Mouse (Mus musculus) erythroblast, adult 5-6 weeks (primary cell): ENCODE data around the gene Scyl1. TPM values are rescaled to one million over a fixed set of nuclear protein-coding genes. Genes with fewer than 3 reads are reported as not detected.
"Not testable (repeated sequence)": the region's sequence is repeated elsewhere in the genome, so short reads cannot be mapped to it uniquely, and the experiment has no call there.

ENCODE experiments used
- ATAC-seq: replicated peaks from 2 replicates; pipeline ENCODE4 v1.8.0; 2016; ENCODE audit warnings: moderate number of reproducible peaks, mild to moderate bottlenecking, moderate TSS enrichment, inconsistent platforms; ENCODE audit not compliant: poor library complexity, low FRiP score, severe bottlenecking
- total RNA-seq, 2 experiments: library from RNA; stranded (forward) in 1 of 2; stranded (reverse) in 1 of 2; fragments of 150-400 nt in 1 of 2; fragments of 200-764, 138-1000 nt in 1 of 2; gene quantifications; 2 replicates each; pipeline versions ENCODE4 v1.2.3 to v1.2.4; 2015 to 2017; ENCODE audit warnings: low replicate concordance in 2 of 2

The Scyl1 gene
- total RNA-seq (2015; ENCODE audit: low replicate concordance) (8.2 and 12.9 TPM in 2 replicates), total RNA-seq (2017; ENCODE audit: low replicate concordance) (9.1 and 11.9 TPM in 2 replicates)

DNA sequence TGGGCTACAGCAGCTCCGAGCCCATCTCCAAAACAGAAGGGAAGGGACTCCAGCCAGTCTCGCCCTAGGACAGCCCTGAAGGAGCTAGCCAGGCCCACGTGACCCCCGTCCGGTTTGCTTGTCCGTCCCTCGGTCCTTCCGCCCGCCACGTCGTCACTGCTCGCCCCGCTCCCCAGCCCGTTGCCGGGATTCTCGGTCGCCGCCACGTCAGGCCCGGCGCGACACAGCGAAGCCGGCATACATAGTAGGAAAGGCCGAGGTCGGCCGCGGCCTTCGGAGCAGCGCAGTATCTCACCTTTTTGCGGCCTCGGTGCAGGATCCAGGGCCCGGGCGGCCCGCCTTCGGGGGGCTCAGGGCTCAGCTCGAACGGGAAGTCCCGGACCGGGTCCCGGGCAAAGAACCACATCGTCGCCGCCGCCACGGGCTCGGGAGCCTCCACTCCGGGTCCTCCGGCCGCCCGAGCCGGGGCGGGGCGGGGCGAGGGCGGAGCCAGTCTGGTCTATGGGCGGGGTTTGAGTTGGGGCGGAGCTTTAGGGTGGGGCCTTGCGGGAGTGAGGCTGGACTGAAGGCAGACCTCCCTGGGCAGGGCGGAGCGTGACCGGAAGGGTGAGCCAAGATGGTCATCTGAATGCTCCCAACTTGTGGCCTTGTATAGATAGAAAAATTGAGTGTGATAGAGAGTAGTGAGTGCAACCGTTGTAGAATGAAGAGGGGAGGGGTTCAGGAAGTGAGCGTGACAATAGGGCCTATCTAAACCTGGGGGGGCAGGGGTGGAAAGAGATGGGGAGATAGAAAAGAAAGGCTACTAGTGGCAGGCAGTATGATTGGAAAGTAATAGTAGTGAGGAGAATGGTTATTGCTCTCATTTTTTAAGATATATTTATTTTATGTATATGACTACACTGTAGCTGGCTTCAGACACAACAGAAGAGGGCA is at the start of gene Scyl1:
Gene Scyl1 (minus strand): TSS at position 495 of the 936 bp plus-strand sequence.
- peak; percentile 92 for ATAC-seq

DNA sequence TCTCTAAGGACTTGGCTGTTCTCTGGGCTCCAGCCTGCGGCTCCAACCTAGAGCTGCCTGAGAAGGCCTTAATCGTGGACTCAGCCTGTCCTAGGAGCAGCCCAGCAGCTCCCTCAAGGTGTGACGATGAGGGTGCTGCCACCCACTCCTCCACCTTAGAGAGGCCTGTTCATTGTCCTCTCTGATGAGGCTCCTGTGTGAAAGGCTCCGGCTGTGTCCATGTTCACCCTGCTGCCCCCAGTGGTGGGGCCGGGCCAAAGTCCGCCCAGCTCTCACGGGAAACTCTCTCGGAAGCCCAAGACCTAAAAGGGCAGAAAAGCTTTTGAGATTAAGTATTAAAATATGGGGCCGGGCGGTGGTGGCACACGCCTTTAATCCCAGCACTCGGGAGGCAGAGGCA is 48.3 kb upstream of the Scyl1 start:
- ATAC-seq = no peak

DNA sequence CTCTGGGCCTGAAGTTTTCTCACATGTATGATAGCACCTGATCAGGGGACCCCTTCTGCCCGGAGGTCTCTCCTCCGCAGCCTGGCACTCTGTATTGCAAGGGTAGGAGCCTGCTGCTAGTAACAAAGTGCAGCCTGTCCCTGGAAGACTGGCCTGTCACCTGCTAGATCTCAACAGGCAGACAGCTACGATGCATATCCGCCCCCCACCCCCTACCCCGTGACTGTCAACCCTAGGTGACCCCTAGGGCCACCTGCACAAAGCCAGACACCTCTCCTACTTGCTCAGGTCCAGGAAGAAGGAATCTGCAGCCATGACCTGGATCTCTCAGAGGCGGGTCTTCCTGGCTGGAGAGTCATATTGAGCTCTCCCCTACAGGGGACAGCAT is 47.4 kb upstream of the Scyl1 start:
- no peak for ATAC-seq

DNA sequence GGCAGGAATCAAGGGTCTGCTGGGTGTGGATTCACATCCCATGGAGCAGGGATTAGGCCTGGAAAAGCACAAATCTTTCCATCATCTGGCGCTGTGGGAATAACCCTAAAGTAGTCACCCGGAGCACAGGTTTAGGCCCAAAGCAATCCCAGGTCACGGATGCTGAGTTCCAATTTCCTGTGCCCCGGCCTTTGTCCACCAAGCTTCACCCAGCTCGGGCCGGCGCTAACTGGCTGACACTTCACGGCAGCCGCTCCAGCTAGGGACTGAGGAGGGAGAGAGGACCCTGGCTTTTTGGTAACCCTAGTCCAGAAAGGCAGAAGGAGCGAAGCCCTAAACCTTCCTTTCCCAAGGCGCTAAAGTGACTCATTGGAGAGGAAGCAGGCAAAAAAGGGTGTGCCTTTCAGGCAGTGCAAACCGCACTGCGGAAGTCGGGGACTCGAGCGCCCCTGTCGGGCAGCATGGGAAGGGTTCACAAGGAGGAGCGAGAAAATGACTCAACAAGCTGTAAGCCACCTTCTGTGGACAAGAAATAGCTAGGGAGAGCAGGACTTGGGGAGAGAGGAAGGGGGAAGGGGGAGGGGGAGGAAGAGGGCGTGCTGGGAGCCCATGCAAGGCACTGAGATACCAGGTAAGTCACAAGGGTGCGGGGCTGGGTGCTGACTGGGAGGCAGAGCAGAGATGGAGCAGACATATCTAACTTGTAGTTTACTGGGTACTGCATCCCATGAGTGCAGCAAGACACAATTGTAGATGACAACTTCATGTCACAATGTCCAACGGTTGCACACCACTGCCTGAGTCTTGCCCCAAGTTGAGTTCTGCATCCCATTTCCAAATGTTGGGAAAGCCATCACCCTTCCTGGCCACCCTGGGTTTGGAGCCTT is 46.7 kb upstream of the Scyl1 start:
- ATAC-seq = peak; percentile 94

DNA sequence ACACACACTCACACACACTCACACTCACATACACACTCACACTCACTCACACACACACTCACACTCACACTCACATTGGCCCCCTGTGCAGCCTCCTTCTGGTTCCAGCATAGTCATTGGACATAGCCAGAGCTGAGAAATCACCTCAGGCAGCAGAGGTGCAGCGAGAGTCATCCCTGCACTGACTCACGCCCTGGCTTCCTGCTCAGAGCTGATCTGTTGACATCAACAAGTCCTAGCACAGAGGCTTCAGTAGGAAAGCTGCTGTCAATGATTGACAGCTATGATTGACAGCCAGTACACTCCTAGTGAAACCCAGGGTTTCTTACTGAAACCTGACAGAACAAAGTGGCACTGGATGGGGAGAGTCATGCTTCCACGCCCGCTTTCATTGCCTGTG is 44.7 kb upstream of the Scyl1 start:
- ATAC-seq = 0 out of 2 replicates have a peak, but pooled peaks have one; percentile 14

DNA sequence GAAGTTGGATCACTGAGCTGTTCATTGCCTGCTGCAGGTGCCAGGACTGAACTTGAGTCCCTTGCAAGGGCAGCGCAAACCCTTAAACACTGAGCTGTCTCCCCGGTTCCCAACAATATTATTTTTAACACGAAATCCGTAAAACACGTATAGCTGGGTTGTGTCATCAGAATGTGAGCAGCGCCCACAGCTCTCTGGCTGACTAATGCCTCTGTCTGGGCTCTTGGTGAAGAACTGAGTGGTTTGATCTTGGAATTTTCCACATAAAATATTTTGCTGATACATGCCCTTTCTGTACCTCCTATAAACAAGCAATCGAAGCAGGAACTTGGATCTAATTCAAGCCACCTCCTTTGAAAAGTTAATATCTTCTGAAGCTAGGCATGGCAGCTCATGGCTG is 43.8 kb upstream of the Scyl1 start:
- ATAC-seq = no peak

DNA sequence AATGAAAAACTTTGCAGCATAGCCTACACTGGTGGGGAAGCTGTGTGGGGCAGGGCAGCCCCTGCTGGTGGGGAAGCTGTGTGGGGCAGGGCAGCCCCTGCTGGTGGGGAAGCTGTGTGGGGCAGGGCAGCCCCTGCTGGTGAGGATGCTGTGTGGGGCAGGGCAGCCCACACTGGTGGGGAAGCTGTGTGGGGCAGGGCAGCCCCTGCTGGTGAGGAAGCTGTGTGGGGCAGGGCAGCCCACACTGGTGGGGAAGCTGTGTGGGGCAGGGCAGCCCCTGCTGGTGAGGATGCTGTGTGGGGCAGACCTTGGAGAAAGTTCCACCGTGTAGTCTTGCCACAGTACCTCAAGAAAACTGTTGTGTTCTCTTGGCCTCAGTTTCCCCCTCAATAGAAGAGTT is 42.8 kb upstream of the Scyl1 start:
- not testable (repeated sequence) for ATAC-seq

DNA sequence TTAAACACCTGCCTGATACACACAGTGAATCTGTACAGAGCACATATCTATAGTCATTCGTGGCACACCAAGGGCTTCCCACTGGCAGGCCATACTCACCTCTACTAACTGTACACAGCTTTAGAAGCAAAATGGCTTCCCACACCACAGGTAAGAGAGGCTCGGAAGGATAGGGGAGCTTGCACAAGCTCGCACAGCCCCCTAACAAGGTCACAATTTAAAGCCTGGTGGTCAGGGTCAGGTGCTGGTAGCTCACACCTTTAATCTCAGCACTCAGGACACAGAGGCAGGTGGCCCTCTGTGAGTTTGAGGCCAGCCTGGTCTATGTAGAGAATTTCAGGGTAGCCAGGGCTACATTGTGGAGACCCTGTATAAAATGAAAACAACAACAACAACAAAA is 42.3 kb upstream of the Scyl1 start:
- ATAC-seq = no peak

DNA sequence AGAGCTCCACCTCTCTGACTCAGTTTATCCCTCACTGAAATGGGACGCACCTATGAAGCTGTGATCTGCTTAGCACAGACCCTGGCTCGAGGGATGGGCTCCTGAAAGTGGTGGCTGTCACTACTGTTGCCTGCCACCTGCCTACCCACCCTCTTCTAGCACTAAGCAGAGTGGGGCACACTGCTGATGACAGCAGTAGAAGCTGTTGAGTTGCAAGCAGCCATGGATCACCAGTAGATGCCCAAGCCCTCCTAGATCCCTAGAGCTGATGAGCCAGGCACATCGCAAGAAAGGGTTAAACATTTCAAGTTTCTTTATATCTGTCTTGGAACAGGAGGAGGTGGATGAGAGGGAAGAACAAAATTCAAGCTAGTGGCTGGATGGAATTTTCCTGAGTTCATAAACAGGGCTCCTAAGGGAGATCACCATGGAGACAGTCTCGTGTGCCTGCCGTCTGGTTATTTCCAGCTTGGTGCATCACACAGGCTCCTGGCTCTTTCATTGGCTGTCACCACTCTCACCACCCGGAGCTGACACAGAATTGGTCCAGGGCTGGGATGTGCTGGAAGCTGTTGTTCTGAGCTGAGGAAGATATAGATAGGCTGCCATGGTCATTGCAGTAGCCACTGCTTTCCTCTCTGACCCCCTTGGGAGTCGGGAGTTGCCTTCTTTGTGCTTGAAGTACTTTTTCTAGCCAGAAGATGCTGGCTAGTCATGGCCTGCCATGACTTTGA is 40.7 kb upstream of the Scyl1 start:
- ATAC-seq = no peak

DNA sequence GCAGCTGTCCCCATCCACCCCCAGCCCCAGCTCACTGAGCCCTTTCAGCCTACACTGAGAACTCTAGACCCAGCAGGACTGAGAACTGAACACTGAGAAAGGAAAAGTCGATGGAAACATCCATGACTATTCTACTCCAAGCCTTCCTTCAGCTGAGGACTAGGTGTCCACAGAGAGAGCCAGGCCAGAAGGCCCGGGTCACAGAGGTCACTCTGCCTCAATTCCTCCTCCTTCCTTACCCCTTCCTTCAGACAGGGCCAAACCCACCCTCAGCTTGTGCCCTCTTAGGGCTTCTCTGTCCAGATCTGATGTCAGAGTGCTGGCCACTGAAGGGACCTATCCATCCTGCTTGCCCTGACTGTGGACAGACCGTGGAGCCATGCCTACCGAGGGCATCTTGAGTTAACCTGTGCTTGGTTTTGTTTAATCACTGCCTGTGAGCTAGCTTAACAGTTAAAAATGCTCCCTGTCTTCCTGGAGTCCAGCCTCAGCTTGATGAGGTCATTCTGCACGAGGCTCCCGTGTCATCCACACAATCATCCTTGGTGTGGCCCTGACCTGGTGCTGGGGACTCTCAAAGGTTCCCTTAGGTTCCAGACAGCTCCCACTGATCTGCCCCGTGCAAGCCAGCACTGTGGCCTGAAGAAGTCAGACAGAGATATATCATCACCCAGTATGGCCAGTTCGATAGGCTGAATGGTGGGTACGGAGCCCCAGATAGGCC is 39.8 kb upstream of the Scyl1 start:
- ATAC-seq = no peak

DNA sequence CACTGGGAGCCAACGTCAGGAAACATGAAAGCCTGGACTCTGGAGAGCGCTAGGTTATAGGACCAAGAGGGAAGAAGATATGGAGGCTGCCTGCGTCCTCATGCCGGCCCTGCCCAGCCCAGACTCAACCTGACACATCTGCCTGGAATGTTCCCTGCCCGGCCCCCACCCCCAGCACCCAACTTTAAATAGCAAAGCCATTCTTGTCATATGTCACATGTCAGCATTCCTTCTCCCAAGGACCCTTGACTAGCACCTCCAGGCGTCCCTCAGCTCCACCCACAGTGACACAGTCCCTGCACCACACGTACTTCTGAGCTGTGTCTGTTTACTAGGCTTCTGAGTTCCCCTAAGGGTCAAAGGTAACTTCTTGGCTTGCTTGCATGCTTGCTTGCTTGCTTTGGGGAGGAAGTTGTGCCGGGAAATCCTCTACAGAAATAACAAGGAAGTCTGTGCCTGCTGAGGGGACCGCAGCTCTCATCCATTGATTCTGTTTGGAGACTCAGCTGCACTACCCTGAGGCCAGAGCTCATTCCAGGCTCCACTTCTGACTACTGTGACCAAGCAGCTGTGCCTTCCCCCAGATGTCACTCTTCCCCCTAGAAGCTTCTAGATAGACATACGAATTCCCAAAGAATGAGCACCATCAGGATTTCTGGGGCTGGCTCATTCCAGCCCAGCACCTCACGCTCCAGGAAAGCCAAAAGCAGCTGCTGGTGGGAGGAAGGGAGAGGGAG is 39.1 kb upstream of the Scyl1 start:
- ATAC-seq = no peak

DNA sequence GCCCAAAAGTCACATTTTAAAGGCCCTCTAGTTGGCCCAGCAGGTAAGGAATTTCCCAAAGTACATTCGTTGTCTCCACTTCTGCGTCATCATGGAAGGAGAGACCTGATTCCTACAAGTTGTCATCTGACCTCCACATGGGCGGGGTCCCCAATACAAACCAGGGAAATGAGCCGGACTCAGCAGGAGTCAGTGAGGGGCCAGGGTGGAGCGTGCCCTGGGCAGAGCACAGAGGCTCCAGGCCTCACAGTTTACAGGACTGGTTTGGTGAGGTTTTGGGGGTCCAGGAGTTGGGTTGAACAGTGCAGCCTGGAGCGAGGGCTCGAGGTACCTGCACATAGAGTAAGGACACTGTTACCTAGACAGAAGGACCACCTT is 38.5 kb upstream of the Scyl1 start:
- ATAC-seq = no peak

DNA sequence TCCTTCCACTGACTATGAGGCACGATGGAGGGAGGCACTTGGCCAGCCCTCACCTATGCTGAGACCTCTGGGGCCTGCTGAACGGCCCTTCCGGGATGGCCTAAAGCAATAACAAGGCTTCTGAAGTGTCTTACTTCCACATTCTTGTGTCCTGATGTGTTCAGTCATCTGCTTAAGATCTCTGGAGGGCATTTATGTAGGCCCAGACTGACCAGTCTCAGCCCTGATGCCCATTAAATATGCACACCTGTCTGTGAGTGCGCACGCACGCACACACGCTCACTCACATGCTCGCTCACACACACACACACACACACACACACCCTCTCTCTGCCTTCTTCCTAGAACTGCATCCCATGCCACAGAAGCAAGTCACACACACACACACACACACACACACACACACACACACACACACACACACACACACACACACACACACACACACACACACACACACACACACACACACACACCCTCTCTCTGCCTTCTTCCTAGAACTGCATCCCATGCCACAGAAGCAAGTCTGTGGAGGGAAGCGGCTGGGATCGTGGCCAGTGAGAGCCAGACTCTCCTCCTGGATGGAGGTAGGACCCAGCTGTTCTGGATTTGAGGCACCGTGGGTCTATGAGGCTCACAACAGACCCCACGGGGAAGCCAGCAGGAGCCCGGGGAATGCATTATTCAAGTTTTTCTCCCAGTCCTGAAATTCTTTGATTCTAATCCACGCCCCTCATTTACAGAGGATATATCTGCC is 37.9 kb upstream of the Scyl1 start:
- no peak for ATAC-seq

DNA sequence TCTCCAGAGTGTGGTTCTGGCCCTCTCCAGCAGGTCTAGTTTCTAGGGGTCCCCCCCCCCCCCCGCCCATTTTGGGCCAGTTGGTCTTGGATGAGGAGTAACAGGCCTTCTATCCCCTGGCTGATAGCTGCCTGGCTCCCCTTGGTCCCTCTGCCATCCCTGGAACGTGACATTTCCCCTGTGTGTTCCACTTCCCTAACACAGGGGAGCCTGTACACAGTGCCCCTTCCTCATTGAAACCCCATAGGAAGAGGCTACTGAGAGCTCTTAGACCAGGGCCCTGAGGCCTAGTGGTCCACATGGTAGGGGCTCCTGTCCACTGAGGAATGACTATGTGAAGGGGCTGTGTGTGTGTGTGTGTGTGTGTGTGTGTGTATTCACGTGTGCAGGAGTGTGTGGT is 36.5 kb upstream of the Scyl1 start:
- ATAC-seq = no peak

DNA sequence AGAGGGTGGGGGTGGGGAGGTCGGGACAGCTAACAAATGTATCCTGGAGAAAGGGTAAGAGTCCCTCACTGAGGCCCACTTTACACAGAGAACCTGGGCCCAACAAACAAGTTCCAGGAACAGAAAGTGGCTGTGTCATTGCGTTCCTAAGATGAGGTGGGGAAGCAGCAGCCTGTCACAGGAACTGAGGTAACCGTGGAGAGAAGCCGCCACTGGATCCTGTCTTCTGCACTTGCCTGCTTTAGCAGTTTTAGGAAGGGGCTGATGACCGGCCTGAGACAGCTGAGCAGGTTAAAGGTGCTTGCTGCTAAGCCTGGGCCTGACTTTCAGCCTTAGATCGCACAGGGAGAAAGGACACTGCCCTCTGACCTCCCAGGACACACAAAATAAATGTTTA is 35.6 kb upstream of the Scyl1 start:
- ATAC-seq = peak; percentile 29; the same call in 1 of the 2 replicates

DNA sequence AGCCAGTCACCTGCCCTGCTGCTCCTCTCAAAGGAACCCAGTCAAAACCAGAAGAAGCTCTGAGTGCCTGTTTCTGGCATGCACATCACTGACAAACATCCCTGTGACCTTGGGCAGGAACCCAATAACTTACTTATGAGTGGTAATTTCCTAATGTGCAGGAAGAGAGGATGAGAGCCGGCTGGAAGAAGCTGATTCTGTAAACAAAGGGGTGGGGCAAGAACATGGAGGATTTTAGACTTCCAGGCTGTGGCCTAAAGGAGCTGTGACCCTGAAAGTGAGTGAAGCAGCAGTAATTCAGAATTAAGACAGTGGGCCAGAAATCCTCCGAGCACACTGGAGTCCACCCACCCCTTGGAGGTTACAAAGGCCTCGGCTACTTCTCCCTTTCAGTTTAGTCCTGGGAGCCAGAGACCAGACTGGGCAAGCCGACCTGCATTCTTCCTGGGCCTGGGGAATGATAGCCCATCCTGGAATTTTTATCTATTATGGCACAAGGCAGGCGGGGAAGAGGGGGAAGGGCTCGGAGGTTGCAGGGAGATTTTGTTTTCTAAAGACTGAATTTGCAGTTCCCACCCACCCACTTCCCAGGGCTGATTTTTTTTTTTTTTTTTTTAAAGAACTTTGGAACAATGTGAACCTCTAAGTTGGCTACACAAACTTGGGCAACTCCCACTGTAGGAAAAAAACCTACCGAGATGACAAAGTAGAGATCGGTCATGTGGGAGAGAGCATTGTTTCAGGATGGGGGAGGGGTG is 35.0 kb upstream of the Scyl1 start:
- no peak for ATAC-seq

DNA sequence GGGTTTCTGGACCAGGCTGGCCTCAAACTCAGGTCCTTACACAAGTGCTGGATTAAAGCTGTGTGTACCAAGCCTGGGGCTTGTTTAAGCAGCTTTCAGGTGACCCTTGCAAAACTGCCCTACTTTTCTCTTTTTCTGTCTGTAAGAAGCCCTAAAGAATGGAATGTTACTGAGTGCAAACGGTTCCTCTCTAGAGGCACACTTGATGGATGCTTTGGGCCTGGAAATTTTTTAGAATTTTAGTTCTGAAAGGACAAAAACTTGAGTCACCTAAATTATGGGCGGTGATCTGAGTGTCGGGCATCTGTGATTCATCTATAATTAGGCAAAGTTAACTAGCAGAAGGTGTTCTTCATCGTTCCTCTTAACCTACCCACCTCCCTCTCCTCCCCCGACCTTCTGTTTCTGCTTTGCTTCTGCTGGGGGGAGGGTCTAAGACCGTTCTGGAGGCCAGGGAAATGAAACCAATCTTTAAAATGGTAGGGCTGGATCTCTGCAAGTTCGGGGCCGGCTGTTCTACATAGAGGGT is 33.2 kb upstream of the Scyl1 start:
- ATAC-seq = no peak
